Mouse (Mus musculus) liver, postnatal 0 days (tissue): Measurements from ENCODE around the gene Alkbh6.

Source experiments
- CTCF ChIP-seq: sonication (generic); IDR thresholded peaks from 2 replicates; pipeline ENCODE4 v1.5.1; 2016; ENCODE audit warnings: antibody characterized with exemption, low read depth
- EP300 ChIP-seq: IDR thresholded peaks from 2 replicates; pipeline ENCODE4 v1.6.1; 2016; ENCODE audit warnings: antibody characterized with exemption, low read depth, mild to moderate bottlenecking

DNA sequence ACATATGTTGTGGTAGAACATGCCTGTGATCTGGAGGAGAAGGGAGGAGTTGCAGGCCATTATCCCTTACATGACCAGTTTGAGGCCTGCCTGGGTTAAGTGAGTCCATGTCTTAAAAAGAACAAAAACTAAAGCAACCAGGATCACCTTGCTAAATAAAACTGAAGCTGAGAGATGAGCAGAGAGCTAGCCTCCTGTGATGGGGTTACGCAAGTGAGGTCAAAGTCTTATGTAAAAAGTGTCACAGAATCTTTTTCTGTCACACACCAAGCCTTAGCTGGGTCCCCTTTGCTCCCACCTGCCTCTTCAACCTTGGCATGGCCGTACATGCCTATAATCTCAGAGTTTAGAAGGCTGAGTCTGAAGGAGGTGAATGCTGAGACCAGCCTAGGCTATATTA lies 12.4 kb downstream of the Alkbh6 start:
- no peak for TF ChIP-seq CTCF
- TF ChIP-seq EP300: no peak
